Mouse (Mus musculus): ENCODE results near the gene Slc38a2.

Slc38a2 gene

GRCm38 (mm10) chr15:96720146-96720545 is 20.6 kb upstream of the Slc38a2 start:
- DNase-seq (ENCODE audit: low spot score in 2 of 2) = no peak

GRCm38 (mm10) chr15:96718466-96718865 is 18.9 kb upstream of the Slc38a2 start:
- DNase-seq (ENCODE audit: low spot score in 2 of 2) = no peak

- no peak for DNase-seq (ENCODE audit: low spot score in 2 of 2)
Observed at GRCm38 (mm10) chr15:96717181-96717580, 17.7 kb upstream of the Slc38a2 start.

- DNase-seq (ENCODE audit: low spot score in 2 of 2) = no peak
Observed at GRCm38 (mm10) chr15:96716371-96716770, 16.8 kb upstream of the Slc38a2 start.

GRCm38 (mm10) chr15:96715692-96716080 is 16.2 kb upstream of the Slc38a2 start:
- no peak for DNase-seq (ENCODE audit: low spot score in 2 of 2)

GRCm38 (mm10) chr15:96715079-96715691 is 15.7 kb upstream of the Slc38a2 start:
- DNase-seq (ENCODE audit: low spot score in 2 of 2) = no peak

- DNase-seq (ENCODE audit: low spot score in 2 of 2) = no peak
Observed at GRCm38 (mm10) chr15:96714676-96715016, 15.1 kb upstream of the Slc38a2 start.

GRCm38 (mm10) chr15:96713758-96714675 is 14.5 kb upstream of the Slc38a2 start:
- DNase-seq (ENCODE audit: low spot score in 2 of 2) = no peak

- no peak for DNase-seq (ENCODE audit: low spot score in 2 of 2)
Observed at GRCm38 (mm10) chr15:96712338-96712737, 12.8 kb upstream of the Slc38a2 start.

GRCm38 (mm10) chr15:96711664-96712063 is 12.1 kb upstream of the Slc38a2 start:
- DNase-seq (ENCODE audit: low spot score in 2 of 2) = no peak

GRCm38 (mm10) chr15:96710352-96711114 is 11.0 kb upstream of the Slc38a2 start:
- no peak for DNase-seq (ENCODE audit: low spot score in 2 of 2)

GRCm38 (mm10) chr15:96709491-96710351 is 10.2 kb upstream of the Slc38a2 start:
- peak; percentile 99 to 100 for DNase-seq (ENCODE audit: low spot score in 2 of 2)

GRCm38 (mm10) chr15:96708976-96709490 is 9.5 kb upstream of the Slc38a2 start:
- DNase-seq (ENCODE audit: low spot score in 2 of 2) = no peak

GRCm38 (mm10) chr15:96708428-96708827 is 8.9 kb upstream of the Slc38a2 start:
- no peak for DNase-seq (ENCODE audit: low spot score in 2 of 2)

- no peak for DNase-seq (ENCODE audit: low spot score in 2 of 2)
Observed at GRCm38 (mm10) chr15:96707936-96708335, 8.4 kb upstream of the Slc38a2 start.

- no peak for DNase-seq (ENCODE audit: low spot score in 2 of 2)
Observed at GRCm38 (mm10) chr15:96702466-96703031, 3.0 kb upstream of the Slc38a2 start.

- no peak for DNase-seq (ENCODE audit: low spot score in 2 of 2)
Observed at GRCm38 (mm10) chr15:96700766-96701165, 1.2 kb upstream of the Slc38a2 start.

GRCm38 (mm10) chr15:96698658-96699448 is 677 bp downstream of the Slc38a2 start:
- DNase-seq (ENCODE audit: low spot score in 2 of 2) = peak; percentile 78 to 89

GRCm38 (mm10) chr15:96697901-96698657 is 1.5 kb downstream of the Slc38a2 start:
- DNase-seq (ENCODE audit: low spot score in 2 of 2) = peak in 1 of 2 experiments; percentile 73
